In genomic region chr4:114329978-114330377, GRCm38 (mm10) we compare ENCODE assay signal across 35 mouse cellular contexts.
"Had no signal": no experiment of that assay in that cellular context is flagged by ENCODE, and none has a peak within 500 bp of the region (broad histone marks: within the 10 kb centered on the region; RNA-seq: fewer than 3 reads in every experiment).

No protein-coding gene starts in this region.

- H3K4me3 ChIP-seq: heart, embryonic 10.5 days; heart, embryonic 12.5 days; heart, embryonic 13.5 days; heart, embryonic 15.5 days; hindbrain, embryonic 10.5 days; hindbrain, embryonic 12.5 days; hindbrain, embryonic 13.5 days; hindbrain, embryonic 15.5 days; intestine, embryonic 15.5 days; kidney, embryonic 15.5 days; layer of hippocampus, adult 2 months; left cerebral cortex, adult 2 months had no signal

- H3K9ac ChIP-seq: heart, embryonic 12.5 days; heart, embryonic 13.5 days; heart, embryonic 15.5 days; hindbrain, embryonic 12.5 days; hindbrain, embryonic 13.5 days; hindbrain, embryonic 14.5 days; hindbrain, embryonic 15.5 days; intestine, embryonic 15.5 days; kidney, embryonic 15.5 days had no signal

- H3K4me1 ChIP-seq: heart, embryonic 10.5 days; heart, embryonic 12.5 days; heart, embryonic 13.5 days; heart, embryonic 15.5 days; hindbrain, embryonic 10.5 days; hindbrain, embryonic 12.5 days; hindbrain, embryonic 13.5 days; hindbrain, embryonic 15.5 days; intestine, embryonic 15.5 days; kidney, embryonic 15.5 days had no signal

- H3K27ac ChIP-seq: heart, embryonic 10.5 days; heart, embryonic 13.5 days; heart, embryonic 15.5 days; hindbrain, embryonic 10.5 days; hindbrain, embryonic 12.5 days; hindbrain, embryonic 13.5 days; hindbrain, embryonic 14.5 days; hindbrain, embryonic 15.5 days; hindbrain, postnatal 0 days; intestine, embryonic 15.5 days; kidney, embryonic 15.5 days; kidney, postnatal 0 days; layer of hippocampus, adult 2 months; left cerebral cortex, adult 2 months had no signal

- H3K36me3 ChIP-seq: heart, embryonic 10.5 days; heart, embryonic 12.5 days; heart, embryonic 13.5 days; heart, embryonic 15.5 days; hindbrain, embryonic 10.5 days; hindbrain, embryonic 12.5 days; hindbrain, embryonic 13.5 days; hindbrain, embryonic 15.5 days; intestine, embryonic 15.5 days; kidney, embryonic 15.5 days had no signal

- H3K4me2 ChIP-seq: heart, embryonic 11.5 days; heart, embryonic 12.5 days; heart, embryonic 13.5 days; heart, embryonic 15.5 days; hindbrain, embryonic 12.5 days; hindbrain, embryonic 13.5 days; hindbrain, embryonic 14.5 days; hindbrain, embryonic 15.5 days; intestine, embryonic 15.5 days; kidney, embryonic 15.5 days had no signal

- H3K27me3 ChIP-seq: heart, embryonic 15.5 days; hindbrain, embryonic 12.5 days; hindbrain, embryonic 13.5 days; hindbrain, embryonic 15.5 days; intestine, embryonic 15.5 days had no signal

- DNase-seq: heart, postnatal 10 days; heart, postnatal 14 days; heart, postnatal 36 days; heart, postnatal 4 days; kidney, adult 11 months; kidney, adult 18-20 months; kidney, adult 8-10 months; kidney, adult 9 months; kidney, postnatal 10 days; kidney, postnatal 14 days; kidney, postnatal 25 days; kidney, postnatal 36 days; kidney, postnatal 4 days; layer of hippocampus, adult 9-11 months; layer of hippocampus, postnatal 36 days had no signal

- ATAC-seq: hindbrain, embryonic 16.5 days; hindbrain, postnatal 0 days; inflammation-experienced regulatory T-cells, adult 6 months; intestine, embryonic 15.5 days; intestine, embryonic 16.5 days; intestine, postnatal 0 days had no signal

- H3K9me3 ChIP-seq: heart, embryonic 10.5 days; heart, embryonic 12.5 days; heart, embryonic 13.5 days; heart, embryonic 15.5 days; hindbrain, embryonic 10.5 days; hindbrain, embryonic 12.5 days; hindbrain, embryonic 13.5 days; hindbrain, embryonic 15.5 days; intestine, embryonic 15.5 days; kidney, embryonic 15.5 days had no signal
